Mouse (Mus musculus) lung, embryonic 15.5 days (tissue): ENCODE data around the gene Cct3. TPM values are rescaled to one million over a fixed set of nuclear protein-coding genes. Genes with fewer than 3 reads are reported as not detected.
"Not testable (repeated sequence)": the region's sequence is repeated elsewhere in the genome, so short reads cannot be mapped to it uniquely, and the experiment has no call there.

ENCODE experiments used
- ATAC-seq: fragments of 200-750 bp; cut with Nextera tagmentation; 2 replicates; pipeline ENCODE4 v1.8.0; 2017; ENCODE audit warnings: moderate number of reproducible peaks, borderline replicate concordance; ENCODE audit not compliant: low FRiP score, low TSS enrichment; ENCODE audit errors: extremely low read depth
- H3K27ac ChIP-seq: fragments of 300-500 bp; sonication (generic); 2 replicates; pipeline ENCODE4 v1.5.1; 2015; ENCODE audit warnings: moderate library complexity, mild to moderate bottlenecking, inconsistent platforms
- H3K27me3 ChIP-seq: fragments of 300-500 bp; sonication (generic); 2 replicates; pipeline ENCODE4 v1.6.1; 2015; ENCODE audit warnings: inconsistent platforms
- H3K36me3 ChIP-seq: fragments of 300-500 bp; sonication (generic); 2 replicates; pipeline ENCODE4 v1.6.1; 2015; ENCODE audit warnings: inconsistent platforms
- H3K4me1 ChIP-seq: fragments of 300-500 bp; sonication (generic); 2 replicates; pipeline ENCODE4 v1.6.1; 2015; ENCODE audit warnings: inconsistent platforms
- H3K4me2 ChIP-seq: fragments of 300-500 bp; sonication (generic); 2 replicates; pipeline ENCODE4 v1.6.1; 2015; ENCODE audit warnings: inconsistent platforms, mild to moderate bottlenecking, moderate library complexity
- H3K4me3 ChIP-seq: fragments of 300-500 bp; sonication (generic); 2 replicates; pipeline ENCODE4 v1.5.1; 2015; ENCODE audit warnings: mild to moderate bottlenecking, inconsistent platforms
- H3K9ac ChIP-seq: fragments of 300-500 bp; sonication (generic); 2 replicates; pipeline ENCODE4 v1.6.1; 2015; ENCODE audit warnings: inconsistent platforms
- H3K9me3 ChIP-seq: fragments of 300-500 bp; sonication (generic); 2 replicates; pipeline ENCODE4 v1.6.1; 2016; ENCODE audit warnings: inconsistent platforms
- WGBS: fragments of 180-500 bp; shearing (Covaris S2); methylation state at CpG from one replicate; pipeline ENCODE4 v1.1.7; 2015; 5-methylcytosine and 5-hydroxymethylcytosine counted together
- polyA plus RNA-seq: library from polyadenylated mRNA; unstranded; fragments of >200 nt; fragmentation: Nextera tagmentation; extraction: Ambion mirVana; gene quantifications from 2 replicates; pipeline ENCODE4 v1.2.1, GENCODE M21; 2015

Cct3 gene
- polyA plus RNA-seq, result 525 and 549 TPM in 2 replicates

DNA sequence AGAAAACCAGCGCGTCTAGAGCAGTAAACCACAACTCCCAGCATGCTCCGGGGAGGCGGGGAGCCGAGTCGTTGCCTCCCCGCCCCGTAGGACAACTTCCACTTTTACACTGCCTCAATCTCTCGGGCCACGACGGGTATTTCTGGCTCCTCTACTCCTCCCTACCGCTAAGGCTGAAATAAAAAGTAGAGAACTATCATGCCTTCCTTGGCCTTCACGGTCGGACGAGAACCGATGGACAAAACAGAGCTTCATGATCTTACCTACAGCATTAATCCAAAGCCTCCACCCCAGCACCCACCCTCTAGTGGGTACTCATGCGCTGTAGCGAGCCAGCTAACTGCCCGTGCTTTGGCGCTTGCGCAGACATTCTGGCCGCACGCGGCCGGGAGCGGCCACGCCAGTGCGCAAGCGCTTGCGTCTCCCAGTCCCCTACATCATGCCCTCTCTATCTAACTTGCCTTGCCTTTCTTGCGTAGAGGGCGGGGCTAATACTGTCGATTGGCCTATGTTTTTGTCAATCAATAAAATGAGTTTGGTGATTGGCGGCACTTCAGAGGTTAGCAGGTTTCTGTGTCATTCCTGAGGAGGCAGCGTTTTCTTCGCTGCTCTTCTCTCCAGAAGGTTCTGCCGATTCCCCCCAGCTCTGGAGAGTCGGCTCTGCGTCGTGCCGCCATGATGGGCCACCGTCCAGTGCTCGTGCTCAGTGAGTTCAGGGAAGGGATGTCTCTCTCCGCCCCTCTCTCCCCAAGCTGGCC is at the start of gene Cct3, which contains the start of gene Tsacc:
TSS of gene Cct3 (plus strand) at position 556 of the 758 bp plus-strand sequence.
TSS of gene Tsacc (minus strand) at position 439 of the 758 bp plus-strand sequence.
- peak within 1 kb of the TSS; percentile 85 for H3K4me3 ChIP-seq
- ATAC-seq, result peak; percentile 99
- H3K4me1 ChIP-seq, result peaks cover 17% of the 10 kb centered on the region
- H3K36me3 ChIP-seq, result peaks cover 29% of the 10 kb centered on the region
- H3K27ac ChIP-seq, result peak within 1 kb of the TSS; percentile 95
- peak within 1 kb of the TSS; percentile 74 for H3K4me2 ChIP-seq
- no peaks in the 10 kb centered on the region for H3K9me3 ChIP-seq
- no peaks in the 10 kb centered on the region for H3K27me3 ChIP-seq
- peak within 1 kb of the TSS; percentile 83 for H3K9ac ChIP-seq
- under 1% methylated on average over 44 of the region's 44 CpGs for WGBS

DNA sequence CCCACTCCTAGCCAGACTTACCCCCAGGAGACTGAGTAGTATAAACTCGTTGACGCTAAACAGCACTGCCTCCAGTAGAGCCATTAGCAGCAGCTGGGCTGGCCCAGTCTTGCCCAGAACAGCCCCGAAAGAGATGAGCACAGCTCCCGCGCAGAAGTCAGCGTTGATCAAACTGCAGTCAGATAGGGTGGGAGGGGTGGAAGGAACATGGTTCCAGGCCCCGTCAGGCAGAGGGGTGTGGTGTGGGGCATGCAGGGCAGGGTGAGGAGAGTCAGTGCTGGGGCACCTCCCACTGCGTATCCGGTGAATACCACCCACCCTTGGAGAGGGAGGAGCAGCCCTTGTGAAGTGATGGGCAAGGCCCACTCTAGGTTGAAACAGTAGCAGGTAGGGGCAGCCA is 49.2 kb upstream of the Cct3 start:
- no peak overlapping the region for H3K4me2 ChIP-seq
- peaks cover 33% of the 10 kb centered on the region for H3K27me3 ChIP-seq
- no peaks in the 10 kb centered on the region for H3K36me3 ChIP-seq
- H3K4me3 ChIP-seq, result no peak overlapping the region
- H3K4me1 ChIP-seq, result no peaks in the 10 kb centered on the region
- no peak overlapping the region for H3K9ac ChIP-seq
- WGBS, result 60% methylated on average over 9 of the region's 9 CpGs
- no peak overlapping the region for H3K27ac ChIP-seq
- no peak; the same call in 1 of the 2 replicates for ATAC-seq
- H3K9me3 ChIP-seq, result no peaks in the 10 kb centered on the region

DNA sequence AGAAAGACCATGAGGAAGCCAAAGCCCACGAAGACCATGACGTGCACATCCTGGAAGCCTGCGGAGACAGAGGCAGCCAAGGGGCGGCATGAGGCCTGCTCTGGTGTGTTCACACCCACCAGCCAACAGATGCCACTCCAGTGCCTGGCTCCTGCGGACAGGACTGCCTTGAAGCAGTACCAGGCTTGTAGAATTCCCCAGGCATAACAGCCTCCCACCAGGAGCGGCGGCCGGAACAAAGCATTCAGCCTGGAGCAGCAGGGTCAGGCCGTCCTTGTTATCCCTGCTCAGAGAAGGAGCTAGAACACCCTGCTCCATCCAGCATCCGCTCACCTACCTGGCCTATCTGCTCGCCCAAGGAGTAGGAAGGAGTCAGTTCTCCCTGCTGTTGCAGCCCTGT is 48.5 kb upstream of the Cct3 start:
- Histone ChIP-seq H3K4me1 (no peaks in the 10 kb centered on the region), H3K4me3 (no peak overlapping the region), H3K27me3 (peaks cover 33% of the 10 kb centered on the region), H3K27ac (no peak overlapping the region), H3K36me3 (no peaks in the 10 kb centered on the region), H3K9me3 (no peaks in the 10 kb centered on the region), H3K4me2 (no peak overlapping the region), H3K9ac (no peak overlapping the region)
- 76% methylated on average over 11 of the region's 11 CpGs for WGBS
- no peak for ATAC-seq

DNA sequence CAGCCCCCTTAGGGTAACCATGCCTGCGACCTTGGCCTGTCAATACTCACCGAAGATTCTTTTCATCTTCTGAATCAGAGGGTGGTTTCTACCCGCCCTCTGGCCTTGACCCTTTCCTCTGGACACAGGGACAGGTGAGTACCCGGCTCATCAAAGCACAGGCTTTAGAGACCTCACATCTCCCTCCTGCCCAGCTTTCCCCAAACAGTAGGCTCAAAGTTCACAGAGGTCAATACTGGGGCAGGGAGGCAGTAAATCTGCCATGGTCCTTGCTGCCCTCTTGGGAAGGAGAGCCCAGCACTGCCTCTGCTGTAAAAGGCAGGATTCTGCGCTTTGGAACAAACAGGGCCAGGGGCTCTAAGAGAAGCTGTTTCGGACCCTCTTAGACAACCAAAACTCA is 44.2 kb upstream of the Cct3 start:
- H3K36me3 ChIP-seq, result no peaks in the 10 kb centered on the region
- peaks cover 44% of the 10 kb centered on the region for H3K27me3 ChIP-seq
- WGBS, result 67% methylated on average over 6 of the region's 6 CpGs
- peaks cover 6% of the 10 kb centered on the region for H3K4me1 ChIP-seq
- ATAC-seq, result no peak
- H3K9ac ChIP-seq, result no peak overlapping the region
- H3K4me3 ChIP-seq, result no peak overlapping the region
- H3K4me2 ChIP-seq, result no peak overlapping the region
- H3K9me3 ChIP-seq, result no peaks in the 10 kb centered on the region
- no peak overlapping the region for H3K27ac ChIP-seq

DNA sequence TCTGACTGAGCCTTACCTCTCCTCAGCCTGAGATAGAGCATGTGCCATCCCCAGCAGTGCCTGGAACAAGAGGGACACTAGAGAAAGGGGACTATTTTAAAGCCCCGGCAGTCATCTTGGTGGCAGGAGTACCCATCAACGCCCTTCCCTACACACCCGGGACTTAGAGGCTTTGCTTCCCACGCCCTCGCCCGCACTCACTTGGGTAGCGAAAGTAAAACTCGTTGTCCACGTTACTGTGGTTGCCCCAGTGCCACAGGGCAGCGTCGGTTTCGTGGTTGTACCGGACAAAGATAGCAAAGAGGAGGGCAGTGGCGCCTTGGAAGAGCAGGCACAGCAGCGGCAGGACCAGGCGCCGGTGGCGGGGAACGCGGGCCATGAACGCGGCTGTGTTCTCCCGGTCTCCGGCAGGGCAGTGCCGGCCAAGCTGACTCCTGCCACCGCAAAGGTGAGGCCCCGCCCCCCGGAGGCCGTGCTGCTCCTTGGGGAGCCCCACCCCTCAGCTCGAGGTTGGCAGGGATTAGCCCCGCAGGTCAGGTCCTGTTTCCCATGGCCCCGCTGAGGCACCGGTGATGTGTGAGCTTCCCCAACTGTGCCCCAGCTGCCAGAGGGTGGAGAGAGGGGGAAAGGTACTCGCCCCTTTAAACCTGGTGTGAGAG is 42.5 kb upstream of the Cct3 start, which contains the start of gene Rhbg:
TSS of gene Rhbg (minus strand) at position 442 of the 659 bp plus-strand sequence.
- WGBS, result under 1% methylated on average over 34 of the region's 34 CpGs
- peaks cover 6% of the 10 kb centered on the region for H3K4me1 ChIP-seq
- 0 out of 2 replicates have a peak, but pooled peaks have one; percentile 20 for ATAC-seq
- peak within 1 kb of the TSS; percentile 72 for H3K4me2 ChIP-seq
- peak within 1 kb of the TSS; percentile 41 for H3K4me3 ChIP-seq
- H3K9me3 ChIP-seq, result no peaks in the 10 kb centered on the region
- no peak within 1 kb of the TSS for H3K27ac ChIP-seq
- H3K36me3 ChIP-seq, result no peaks in the 10 kb centered on the region
- H3K27me3 ChIP-seq, result peaks cover 47% of the 10 kb centered on the region
- peak within 1 kb of the TSS; percentile 14 for H3K9ac ChIP-seq

DNA sequence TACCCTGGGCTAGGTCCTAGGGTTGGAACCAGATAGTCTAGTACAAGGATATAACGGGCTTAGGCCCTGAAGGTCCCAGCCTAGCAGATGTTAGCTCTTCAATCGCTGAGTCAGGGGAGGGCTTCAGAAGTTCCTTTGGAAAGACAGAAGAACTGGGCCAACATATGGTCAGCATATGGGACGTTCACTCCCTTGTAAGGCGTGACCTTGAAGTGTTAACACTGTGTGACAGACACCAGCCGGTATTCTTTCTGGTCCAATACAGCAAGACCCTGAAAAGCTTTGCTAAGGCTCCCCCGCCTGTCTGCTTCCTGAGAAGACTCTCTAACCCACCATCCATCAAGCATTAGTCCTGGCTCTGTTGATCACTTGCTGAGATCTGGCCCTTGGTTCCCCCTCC is 41.0 kb upstream of the Cct3 start:
- H3K36me3 ChIP-seq, result no peaks in the 10 kb centered on the region
- H3K4me3 ChIP-seq, result no peak overlapping the region
- H3K4me1 ChIP-seq, result peaks cover 6% of the 10 kb centered on the region
- H3K4me2 ChIP-seq, result no peak overlapping the region
- no peak overlapping the region for H3K9ac ChIP-seq
- no peak overlapping the region for H3K27ac ChIP-seq
- no peaks in the 10 kb centered on the region for H3K9me3 ChIP-seq
- H3K27me3 ChIP-seq, result peaks cover 47% of the 10 kb centered on the region
- peak; percentile 80; the same call in 1 of the 2 replicates for ATAC-seq
- WGBS, result 39% methylated on average over 6 of the region's 6 CpGs

DNA sequence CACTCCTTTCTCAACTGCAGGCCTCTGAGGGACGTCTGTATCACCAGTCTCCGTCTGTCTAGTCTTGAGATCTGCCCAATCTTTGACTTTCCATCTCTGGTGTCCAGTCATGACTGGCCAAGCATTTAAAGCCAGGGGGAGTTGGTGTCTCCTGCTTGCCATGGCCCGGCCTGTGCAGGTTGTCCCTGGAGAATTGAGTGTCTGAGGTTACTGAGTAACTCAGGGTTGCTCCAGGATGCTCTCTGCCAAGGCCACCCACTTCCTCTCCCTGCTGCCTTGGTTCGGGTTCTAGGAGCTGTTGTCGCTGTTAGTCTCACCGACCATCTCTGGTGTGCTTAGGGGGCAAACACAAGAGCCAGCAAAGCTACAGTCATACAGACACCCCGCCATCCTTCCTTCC is 40.5 kb upstream of the Cct3 start:
- H3K4me2 ChIP-seq, result no peak overlapping the region
- H3K9ac ChIP-seq, result no peak overlapping the region
- no peaks in the 10 kb centered on the region for H3K36me3 ChIP-seq
- H3K4me3 ChIP-seq, result no peak overlapping the region
- peaks cover 47% of the 10 kb centered on the region for H3K27me3 ChIP-seq
- peaks cover 6% of the 10 kb centered on the region for H3K4me1 ChIP-seq
- H3K9me3 ChIP-seq, result no peaks in the 10 kb centered on the region
- ATAC-seq, result 0 out of 2 replicates have a peak, but pooled peaks have one; percentile 8
- 48% methylated on average over 7 of the region's 7 CpGs for whole genome bisulfite sequencing
- no peak overlapping the region for H3K27ac ChIP-seq

DNA sequence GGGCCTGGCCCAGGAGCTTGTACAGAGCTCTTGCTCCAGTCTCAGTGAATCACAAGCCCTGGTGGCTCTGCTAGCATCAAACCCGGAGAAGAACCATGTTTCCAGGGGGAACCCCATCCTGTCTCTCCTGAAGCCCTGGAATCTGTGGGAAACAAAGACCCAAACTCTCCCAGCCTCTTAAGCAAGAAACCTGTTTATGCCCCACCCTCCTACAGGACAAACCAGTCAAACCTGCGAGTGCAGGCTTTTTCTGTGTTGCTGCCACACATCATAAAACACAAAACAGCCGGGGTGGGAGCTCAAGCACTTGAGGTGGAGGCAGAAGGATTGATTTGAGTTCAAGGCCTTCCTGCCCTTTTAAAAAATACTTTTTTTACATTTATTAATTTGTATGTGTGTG is 34.6 kb upstream of the Cct3 start:
- Histone ChIP-seq H3K9me3 (no peaks in the 10 kb centered on the region), H3K4me2 (no peak overlapping the region), H3K4me3 (no peak overlapping the region), H3K36me3 (no peaks in the 10 kb centered on the region), H3K9ac (no peak overlapping the region), H3K4me1 (no peaks in the 10 kb centered on the region), H3K27ac (no peak overlapping the region), H3K27me3 (peaks cover 4% of the 10 kb centered on the region; the same call in 1 of the 2 replicates)
- no peak for ATAC-seq
- WGBS, result 52% methylated on average over 3 of the region's 3 CpGs

DNA sequence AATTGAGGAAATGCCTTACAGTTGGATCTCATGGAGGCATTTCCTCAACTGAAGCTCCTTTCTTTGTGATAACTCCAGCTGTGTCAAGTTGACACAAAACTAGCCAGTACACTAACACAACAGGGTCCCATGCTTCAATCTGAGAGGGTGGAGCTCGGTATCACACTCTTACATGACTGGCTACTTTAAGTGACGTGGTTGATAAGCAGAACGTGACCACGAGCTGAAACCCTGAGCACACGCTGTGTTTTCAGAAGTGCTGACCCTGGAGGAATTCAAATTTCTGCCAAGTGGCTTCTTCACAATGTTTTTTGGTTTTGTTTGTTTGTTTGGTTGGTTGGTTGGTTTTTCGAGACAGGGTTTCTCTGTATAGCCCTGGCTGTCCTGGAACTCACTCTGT is 28.9 kb upstream of the Cct3 start:
- not testable (repeated sequence) for H3K4me1 ChIP-seq, H3K9me3 ChIP-seq, H3K27me3 ChIP-seq, H3K9ac ChIP-seq, H3K4me3 ChIP-seq, H3K27ac ChIP-seq, H3K36me3 ChIP-seq, ATAC-seq, H3K4me2 ChIP-seq
- whole genome bisulfite sequencing, result 59% methylated on average over 6 of the region's 6 CpGs

DNA sequence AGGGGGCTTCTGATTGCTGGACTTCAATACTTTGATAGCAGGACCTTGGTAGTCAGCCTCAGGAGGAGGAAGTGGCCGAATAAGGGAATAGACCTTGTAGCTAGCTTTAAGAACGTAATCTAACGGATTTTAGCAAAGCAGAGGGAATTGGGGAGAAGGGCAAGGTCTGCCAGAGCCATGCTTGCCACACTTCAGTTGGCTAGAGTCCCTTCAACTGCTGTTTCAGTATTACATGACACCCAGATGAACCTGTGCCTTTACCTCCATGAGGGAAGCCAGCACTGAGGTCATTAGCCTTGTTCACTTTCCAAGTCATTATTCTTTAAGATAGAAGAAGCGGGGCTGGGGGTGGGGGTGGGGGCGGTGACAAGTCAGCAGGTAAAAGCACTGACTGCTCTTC is 27.9 kb upstream of the Cct3 start:
- no peak overlapping the region for H3K9ac ChIP-seq
- H3K4me1 ChIP-seq, result no peaks in the 10 kb centered on the region
- no peaks in the 10 kb centered on the region for H3K27me3 ChIP-seq
- WGBS, result 86% methylated on average over 5 of the region's 5 CpGs
- H3K9me3 ChIP-seq, result no peaks in the 10 kb centered on the region
- no peak overlapping the region for H3K4me2 ChIP-seq
- H3K4me3 ChIP-seq, result no peak overlapping the region
- no peaks in the 10 kb centered on the region for H3K36me3 ChIP-seq
- no peak for ATAC-seq
- H3K27ac ChIP-seq, result no peak overlapping the region

DNA sequence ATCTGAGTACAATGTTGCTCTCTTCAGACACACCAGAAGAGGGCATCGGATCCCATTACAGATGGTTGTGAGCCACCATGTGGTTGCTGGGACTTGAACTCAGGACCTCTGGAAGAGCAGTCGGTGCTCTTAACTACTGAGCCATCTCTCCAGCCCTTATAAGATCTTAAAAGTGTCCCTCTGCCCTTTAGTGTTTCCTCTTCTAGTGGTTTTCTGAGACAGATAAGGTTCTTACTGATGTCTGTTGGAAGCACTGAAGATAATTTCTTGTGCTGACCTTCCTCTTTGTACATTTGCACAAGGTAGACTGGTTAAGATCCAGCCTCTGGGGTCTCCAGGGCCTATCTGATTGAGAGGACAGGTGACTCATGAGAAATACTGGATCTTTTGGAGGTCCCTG is 25.6 kb upstream of the Cct3 start:
- H3K4me3 ChIP-seq, H3K9ac ChIP-seq, ATAC-seq, H3K27me3 ChIP-seq, H3K4me1 ChIP-seq, H3K4me2 ChIP-seq, H3K36me3 ChIP-seq, H3K9me3 ChIP-seq, H3K27ac ChIP-seq: not testable (repeated sequence)
- 77% methylated on average over 2 of the region's 2 CpGs for WGBS

DNA sequence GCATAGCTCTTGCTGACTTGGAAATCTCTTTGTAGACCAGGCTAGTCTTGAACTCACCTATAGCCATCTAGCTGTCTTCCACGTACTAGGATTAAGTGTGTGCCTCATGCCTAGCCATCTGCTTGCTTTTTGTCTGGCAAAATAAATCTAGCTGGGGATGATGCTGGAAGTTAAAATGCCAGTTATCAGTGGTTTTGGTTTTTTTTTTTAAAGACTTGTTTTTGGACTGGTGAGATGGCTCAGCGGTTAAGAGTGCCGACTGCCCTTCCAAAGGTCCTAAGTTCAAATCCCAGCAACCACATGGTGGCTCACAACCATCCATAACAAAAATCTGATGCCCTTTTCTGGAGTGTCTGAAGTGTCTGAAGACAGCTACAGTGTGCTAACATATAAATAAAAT is 25.1 kb upstream of the Cct3 start:
- Histone ChIP-seq H3K27me3 (no peaks in the 10 kb centered on the region), H3K9ac (no peak overlapping the region), H3K27ac (no peak overlapping the region), H3K4me3 (no peak overlapping the region), H3K9me3 (no peaks in the 10 kb centered on the region), H3K4me2 (no peak overlapping the region), H3K4me1 (no peaks in the 10 kb centered on the region), H3K36me3 (no peaks in the 10 kb centered on the region)
- 85% methylated on average over 3 of the region's 3 CpGs for WGBS
- no peak for ATAC-seq
